Mouse (Mus musculus) left cerebral cortex, postnatal 14 days (tissue): Measurements from ENCODE around the gene Haus4. TPM values are rescaled to one million over a fixed set of nuclear protein-coding genes. Genes with fewer than 3 reads are reported as not detected.
A peak's percentile ranks its signal among the peaks of the same experiment; 100 is the strongest.

ENCODE experiments used
- DNase-seq, 2 experiments: peaks; one replicate each; pipeline ENCODE4 v3.0.0; 2021 to 2022; ENCODE audit warnings: low spot score in 2 of 2, mixed read lengths in 1 of 2
- intact Hi-C: fragments of 180-260 bp; cut with DNase I; formaldehyde crosslinking; loops from one replicate; pipeline ENCODE4 v1.15.1; 2025
- total RNA-seq, 2 experiments: library from RNA; stranded (reverse); gene quantifications; 2 replicates each; pipeline ENCODE4 v1.2.3; 2021

The Haus4 gene
- total RNA-seq, 2 experiments from 2014 or later = 2.4 to 4.9 TPM

- no peak for DNase-seq
- intact Hi-C loops = loop anchor here (10.0 kb wide), 1 partner anchor 350 kb away; no protein-coding TSS in a partner anchor
Measured at GRCm38 (mm10) chr14:54575031-54575430, 20.6 kb upstream of the Haus4 start.

GRCm38 (mm10) chr14:54574253-54574652, 19.8 kb upstream of the Haus4 start:
- DNase-seq = no peak
- intact Hi-C loops = loop anchor here (10.0 kb wide), 1 partner anchor 349 kb away; no protein-coding TSS in a partner anchor

- no peak for DNase-seq
- intact Hi-C loops = loop anchor here (10.0 kb wide), 1 partner anchor 348 kb away; no protein-coding TSS in a partner anchor
Measured at GRCm38 (mm10) chr14:54572790-54573736, 18.6 kb upstream of the Haus4 start.

GRCm38 (mm10) chr14:54572122-54572521, 17.7 kb upstream of the Haus4 start:
- DNase-seq = no peak
- intact Hi-C loops = loop anchor here (10.0 kb wide), 1 partner anchor 347 kb away; no protein-coding TSS in a partner anchor

- intact Hi-C loops = loop anchor here (1.0 to 10.0 kb wide), 3 partner anchors 42 to 345 kb away; no protein-coding TSS in a partner anchor
- DNase-seq = no peak
Measured at GRCm38 (mm10) chr14:54569451-54570392, 15.3 kb upstream of the Haus4 start.

- intact Hi-C loops = loop anchor here (1.0 to 5.0 kb wide), 2 partner anchors 42 to 73 kb away; no protein-coding TSS in a partner anchor
Measured at GRCm38 (mm10) chr14:54568694-54569414, 14.4 kb upstream of the Haus4 start.

GRCm38 (mm10) chr14:54560527-54561242, 6.3 kb upstream of the Haus4 start:
- intact Hi-C loops = no loop called here
- no peak for DNase-seq

More at GRCm38 (mm10) chr14:54568694-54569414, 14.4 kb upstream of the Haus4 start:
- DNase-seq = peak; percentile 70 to 79

GRCm38 (mm10) chr14:54557330-54557729, 2.9 kb upstream of the Haus4 start:
- no peak for DNase-seq

GRCm38 (mm10) chr14:54553454-54553974, 902 bp downstream of the Haus4 start:
- intact Hi-C loops = no loop called here
- no peak for DNase-seq

More at GRCm38 (mm10) chr14:54557330-54557729, 2.9 kb upstream of the Haus4 start:
- intact Hi-C loops = no loop called here

- DNase-seq = no peak
- intact Hi-C loops = no loop called here
Measured at GRCm38 (mm10) chr14:54544703-54545102, 9.7 kb downstream of the Haus4 start.

- DNase-seq = no peak
- intact Hi-C loops = no loop called here
Measured at GRCm38 (mm10) chr14:54540771-54541170, 13.6 kb downstream of the Haus4 start.

- DNase-seq = no peak
- intact Hi-C loops = no loop called here
Measured at GRCm38 (mm10) chr14:54538580-54538979, 15.8 kb downstream of the Haus4 start.

- intact Hi-C loops = loop anchor here (5.0 kb wide), 2 partner anchors 39 to 114 kb away; partner anchors contain the start of genes Cdh24 and Gm17606
Measured at GRCm38 (mm10) chr14:54528446-54529111, 25.8 kb downstream of the Haus4 start.

GRCm38 (mm10) chr14:54528007-54528393, 26.4 kb downstream of the Haus4 start:
- intact Hi-C loops = loop anchor here (5.0 kb wide), 2 partner anchors 39 to 114 kb away; partner anchors contain the start of genes Cdh24 and Gm17606
- DNase-seq = no peak

More at GRCm38 (mm10) chr14:54528446-54529111, 25.8 kb downstream of the Haus4 start:
- DNase-seq = peak; percentile 82 to 89

GRCm38 (mm10) chr14:54527227-54528006, 27.0 kb downstream of the Haus4 start:
- DNase-seq = no peak
- intact Hi-C loops = loop anchor here (5.0 kb wide), 2 partner anchors 40 to 115 kb away; partner anchors contain the start of genes Cdh24 and Gm17606

- DNase-seq = no peak
- intact Hi-C loops = no loop called here
Measured at GRCm38 (mm10) chr14:54523600-54523999, 30.8 kb downstream of the Haus4 start.
